ENCODE assay signal across 9 mouse cellular contexts in genomic region chr2:116072321-116072640, GRCm38 (mm10). TPM values are rescaled to one million over a fixed set of nuclear protein-coding genes. Genes with fewer than 3 reads are reported as not detected.
DNase-seq lines count a peak whose midpoint lies in the region; ATAC-seq lines count a peak whose summit lies in the region.
"Had no signal": no experiment of that assay in that cellular context is flagged by ENCODE, and none has a peak within 500 bp of the region (broad histone marks: within the 10 kb centered on the region; RNA-seq: fewer than 3 reads in every experiment).

No protein-coding gene starts in this region.

- ATAC-seq in heart, embryonic 11.5 days (replicated peaks; ENCODE audit: insufficient number of reproducible peaks, low FRiP score, low TSS enrichment): no peak
- no peak for ATAC-seq in midbrain, embryonic 12.5 days (ENCODE audit: low FRiP score, low read depth)

- H3K27me3 ChIP-seq in heart, embryonic 11.5 days (ENCODE audit: control insufficient read depth, insufficient read depth, low read length): no peaks in the 10 kb centered on the region
- H3K27me3 ChIP-seq in hindbrain, embryonic 10.5 days (ENCODE audit: insufficient read depth, poor library complexity, severe bottlenecking): peaks cover 73% of the 10 kb centered on the region
- peaks cover 47% of the 10 kb centered on the region for H3K27me3 ChIP-seq in midbrain, embryonic 12.5 days

- H3K4me1 ChIP-seq in heart, embryonic 11.5 days (ENCODE audit: control insufficient read depth, insufficient read depth, low read length): peaks cover 13% of the 10 kb centered on the region; the same call in 1 of the 2 replicates
- peaks cover 64% of the 10 kb centered on the region for H3K4me1 ChIP-seq in hindbrain, embryonic 10.5 days (replicated peaks)
- peaks cover 35% of the 10 kb centered on the region for H3K4me1 ChIP-seq in midbrain, embryonic 12.5 days

- H3K4me3 ChIP-seq in heart, embryonic 11.5 days (ENCODE audit: low read depth, low read length): peak overlapping the region; percentile 63
- H3K4me3 ChIP-seq in hindbrain, embryonic 10.5 days: peak overlapping the region; percentile 90
- H3K4me3 ChIP-seq in midbrain, embryonic 12.5 days: peak overlapping the region; percentile 63

- peak overlapping the region; percentile 35; the same call in 1 of the 2 replicates for H3K27ac ChIP-seq in heart, embryonic 11.5 days (ENCODE audit: low read depth, low read length)
- peak overlapping the region; percentile 98 for H3K27ac ChIP-seq in hindbrain, embryonic 10.5 days
- H3K27ac ChIP-seq in midbrain, embryonic 12.5 days (replicated peaks): peak overlapping the region; percentile 63

- WGBS in heart, embryonic 11.5 days (ENCODE audit: insufficient replicate concordance): 2% methylated on average over 13 of the region's 13 CpGs
- 2% methylated on average over 13 of the region's 13 CpGs for whole genome bisulfite sequencing in hindbrain, embryonic 10.5 days
- WGBS in midbrain, embryonic 12.5 days: 0% methylated on average over 13 of the region's 13 CpGs

- no peaks in the 10 kb centered on the region for H3K9me3 ChIP-seq in heart, embryonic 11.5 days (replicated peaks; ENCODE audit: control insufficient read depth, low read length)
- no peaks in the 10 kb centered on the region for H3K9me3 ChIP-seq in hindbrain, embryonic 10.5 days
- no peaks in the 10 kb centered on the region for H3K9me3 ChIP-seq in midbrain, embryonic 12.5 days

- no peak for DNase-seq in heart, adult 18-20 months
- peak; percentile 18 for DNase-seq in brain, adult 2 months (ENCODE audit: low read depth, low spot score)
- DNase-seq in hindbrain, embryonic 10.5 days (ENCODE audit: low spot score): no peak
- no peak for DNase-seq in right cerebral cortex, adult 2 months (ENCODE audit: low spot score in 2 of 2)
- no peak for DNase-seq in cerebellum, adult 8-10 months
- DNase-seq in cerebellum, postnatal 25 days: no peak
- DNase-seq: lung, postnatal 36 days had no signal

- H3K4me2 ChIP-seq in heart, embryonic 11.5 days: peak overlapping the region; percentile 91
- H3K4me2 ChIP-seq in midbrain, embryonic 12.5 days (replicated peaks): peak overlapping the region; percentile 81

- no peaks in the 10 kb centered on the region for H3K36me3 ChIP-seq in heart, embryonic 11.5 days (ENCODE audit: control insufficient read depth, insufficient read depth, low read length)
- H3K36me3 ChIP-seq in hindbrain, embryonic 10.5 days: no peaks in the 10 kb centered on the region
- H3K36me3 ChIP-seq in midbrain, embryonic 12.5 days: no peaks in the 10 kb centered on the region

- peak overlapping the region; percentile 71 for H3K9ac ChIP-seq in heart, embryonic 11.5 days (ENCODE audit: low read depth, low read length)
- peak overlapping the region; percentile 95 for H3K9ac ChIP-seq in midbrain, embryonic 12.5 days (replicated peaks)

RNA-seq across cellular contexts. Expression of gene Meis2, which starts 6.6 kb away (rescaled TPM):
- 50.5 and 59.8 TPM in 2 replicates for polyA plus RNA-seq in heart, embryonic 11.5 days (2014; fragmentation: Nextera tagmentation; extraction: Ambion mirVana)
- 10 to 100 TPM; 19.1 to 24.3 TPM for total RNA-seq in heart, adult 18-20 months (2021)
- polyA plus RNA-seq in hindbrain, embryonic 10.5 days (2016; fragmentation: Nextera tagmentation; extraction: Ambion mirVana): 61.3 and 91.1 TPM in 2 replicates
- polyA plus RNA-seq in midbrain, embryonic 12.5 days (2016; fragmentation: Nextera tagmentation; extraction: Ambion mirVana): 76.1 and 92.1 TPM in 2 replicates

Comparison
In these comparisons a context has a peak if more than half of its experiments do, and no peak if none do; other contexts are left out.
1. H3K27ac ChIP-seq: peak in every context shown above with its lines; median percentile 98 in hindbrain, embryonic 10.5 days; 63 in midbrain, embryonic 12.5 days; 35 in heart, embryonic 11.5 days.